Mouse (Mus musculus) frontal cortex, adult 2 months (tissue): ENCODE data around the gene Zdhhc5. TPM values are rescaled to one million over a fixed set of nuclear protein-coding genes. Genes with fewer than 3 reads are reported as not detected.
A peak's percentile ranks its signal among the peaks of the same experiment; 100 is the strongest.
"Not testable (repeated sequence)": the region's sequence is repeated elsewhere in the genome, so short reads cannot be mapped to it uniquely, and the experiment has no call there.

Experiments
- DNase-seq, 2 experiments: peaks; one replicate each; pipeline ENCODE4 v3.0.0; 2022; ENCODE audit warnings: low spot score in 1 of 2; ENCODE audit errors: extremely low spot score in 1 of 2
- polyA plus RNA-seq: library from polyadenylated mRNA; depleted of rRNA; stranded (reverse); fragments of >200 nt; gene quantifications from 2 replicates; pipeline ENCODE4 v1.2.3, GENCODE M21; 2012

The Zdhhc5 gene
- polyA plus RNA-seq, 1 experiment: 27.2 TPM

DNA sequence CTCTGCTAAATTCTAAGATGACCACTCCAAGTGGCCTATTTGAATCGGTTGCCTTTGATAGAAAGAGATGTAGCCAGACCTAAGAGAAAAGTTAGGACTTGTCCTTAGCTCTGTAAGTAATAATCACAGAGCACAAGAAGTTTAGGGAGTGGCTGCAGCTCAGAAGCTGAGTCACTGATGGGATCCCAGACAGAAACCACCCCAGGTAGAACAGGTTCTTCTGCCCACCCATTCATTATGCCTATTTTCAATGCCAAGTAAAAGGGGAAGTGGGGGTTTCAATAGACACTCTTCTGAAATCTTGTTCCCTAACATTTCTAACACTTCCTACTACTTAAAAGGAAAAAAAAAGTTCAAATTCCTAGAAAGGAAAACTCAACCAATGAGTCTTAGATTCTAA is 9.7 kb downstream of the Zdhhc5 start:
- no peak for DNase-seq

- no peak for DNase-seq
Measured at GRCm38 (mm10) chr2:84704329-84704728, 10.7 kb downstream of the Zdhhc5 start.

DNA sequence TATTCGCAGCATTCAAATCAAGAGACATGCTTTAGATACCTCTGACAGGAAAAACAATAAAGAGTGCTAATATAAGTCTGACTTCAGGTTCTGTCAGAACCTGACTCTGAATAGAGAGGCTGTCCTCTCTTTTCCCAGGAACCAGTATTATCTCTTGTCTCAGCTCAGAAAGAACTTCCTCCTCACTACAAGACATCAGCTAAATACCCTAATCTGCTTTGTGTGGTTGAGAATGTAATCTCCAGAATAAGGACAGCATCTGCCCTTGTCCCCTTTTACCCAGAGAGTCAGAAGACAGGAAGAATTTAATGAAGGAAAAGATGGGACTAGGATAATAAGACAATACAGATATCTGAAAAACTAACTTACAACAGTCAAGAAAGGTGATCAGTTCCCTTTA is 11.5 kb downstream of the Zdhhc5 start:
- no peak for DNase-seq

DNA sequence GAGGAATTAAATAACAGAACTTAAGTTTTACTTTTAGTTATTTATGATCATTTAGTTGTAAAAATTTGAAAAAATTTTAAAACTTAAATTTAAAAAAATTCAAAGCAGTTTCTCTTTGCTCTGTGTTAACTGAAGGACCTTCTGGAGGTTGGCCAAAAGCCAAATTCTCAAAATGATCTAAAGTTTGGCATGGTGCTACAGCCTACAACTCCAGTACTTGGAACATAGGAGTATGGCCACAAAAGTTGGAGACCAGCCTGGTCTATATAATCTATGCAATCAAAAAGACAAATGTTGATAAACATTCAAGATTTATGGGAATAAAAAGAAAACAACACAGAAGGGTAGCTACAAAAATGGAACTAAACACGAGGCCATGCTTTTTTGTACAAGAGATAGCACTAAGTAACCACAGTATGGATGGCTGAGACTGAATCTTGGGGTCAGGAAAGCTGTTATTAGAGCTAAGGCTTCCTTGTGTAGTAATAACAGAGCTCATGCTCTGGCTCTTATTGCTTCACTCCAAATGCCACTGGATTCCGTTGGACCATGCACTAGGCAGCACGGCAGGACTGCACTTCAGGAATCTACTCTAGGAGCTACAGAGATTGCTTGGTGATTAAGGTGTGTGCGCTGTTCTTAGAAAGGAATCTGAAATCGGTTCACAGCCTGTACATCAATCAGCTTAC is 19.8 kb downstream of the Zdhhc5 start:
- DNase-seq: no peak

DNA sequence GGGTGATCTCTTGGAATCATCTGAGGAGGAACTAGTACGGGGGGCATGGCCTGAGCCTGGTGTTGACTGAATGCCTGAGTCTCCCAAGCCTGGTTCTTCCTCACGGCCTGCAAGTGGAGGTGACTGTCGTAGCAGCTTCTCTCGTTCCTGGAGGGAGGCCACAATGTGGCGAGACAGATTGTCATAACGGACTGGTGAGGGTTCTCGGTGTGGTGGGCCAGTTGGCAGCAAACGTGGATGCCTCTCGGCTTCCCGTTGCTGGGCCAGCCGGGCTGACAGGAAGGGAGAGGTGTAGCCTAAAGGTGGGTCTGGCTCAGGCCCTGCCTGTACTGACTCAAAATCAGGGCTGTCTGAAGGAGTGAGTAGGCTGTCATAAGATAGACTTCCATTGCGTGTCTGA is 24.9 kb downstream of the Zdhhc5 start:
- DNase-seq: no peak

- DNase-seq: no peak
Measured at GRCm38 (mm10) chr2:84688080-84688844, 26.7 kb downstream of the Zdhhc5 start.

GRCm38 (mm10) chr2:84682605-84683183 is 32.3 kb downstream of the Zdhhc5 start:
- no peak for DNase-seq

DNA sequence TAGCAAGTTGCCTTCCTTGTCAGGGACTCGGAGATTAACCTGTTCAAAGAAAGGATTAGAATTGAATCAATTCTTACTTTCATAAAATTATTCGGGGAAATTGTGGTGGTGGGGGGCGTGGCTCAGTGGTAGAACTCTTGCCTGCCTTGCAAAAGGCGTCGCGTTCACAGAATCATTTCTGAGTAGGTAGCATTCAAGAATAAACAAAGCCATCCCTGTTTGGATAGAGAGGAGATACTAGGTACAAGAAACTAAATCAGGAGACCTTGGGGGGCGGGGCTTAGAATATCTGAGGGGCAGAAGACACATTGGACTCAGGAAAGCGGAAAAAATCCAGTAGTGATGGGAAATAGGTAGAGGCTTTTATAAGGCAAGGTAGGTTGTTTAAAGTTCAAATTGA is 36.0 kb downstream of the Zdhhc5 start, which contains the start of gene Tmx2:
Tmx2 (minus strand) TSS at position 125 of the 400 bp plus-strand sequence.
- no peak for DNase-seq

GRCm38 (mm10) chr2:84677968-84678880 is 36.8 kb downstream of the Zdhhc5 start, which contains the start of the genes Gm28635 and Med19:
Gene Gm28635, minus strand, starts transcription at chr2:84678041.
Gene Med19, plus strand, starts transcription at chr2:84678402.
- DNase-seq: peak; percentile 98 to 99

DNA sequence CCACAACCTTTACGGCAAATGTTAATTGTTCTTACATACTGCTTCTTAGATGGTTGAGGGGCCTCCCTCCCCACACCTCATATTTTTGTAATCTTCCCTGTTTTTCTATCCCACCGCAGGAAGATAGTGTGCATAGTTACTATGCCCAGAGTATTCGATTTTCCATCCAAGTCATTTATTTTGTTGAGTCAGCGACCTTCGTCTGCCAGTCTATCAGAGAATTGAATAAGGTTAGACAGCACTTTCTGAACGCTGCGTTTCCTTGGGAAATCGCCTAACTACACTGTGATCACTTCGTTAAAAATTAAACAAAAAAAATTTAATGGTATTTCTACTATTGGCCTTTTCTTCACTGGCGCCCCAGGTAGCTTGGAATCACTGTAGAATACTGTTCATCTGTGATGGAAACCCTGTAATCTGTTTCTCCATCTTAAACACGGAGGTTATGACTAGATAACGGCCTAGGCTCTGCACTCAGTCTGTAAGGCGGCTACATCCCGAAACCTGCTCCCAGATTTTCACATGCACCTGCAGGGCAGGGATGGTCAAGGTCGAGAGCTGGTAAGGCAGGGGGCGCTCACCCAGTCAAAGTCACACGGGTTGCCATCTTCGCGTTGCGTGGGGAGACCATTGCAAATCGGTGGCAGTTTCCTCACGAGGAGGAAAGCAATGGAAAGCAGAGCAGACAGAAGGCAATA is 37.6 kb downstream of the Zdhhc5 start:
- no peak for DNase-seq

GRCm38 (mm10) chr2:84671535-84671934 is 43.4 kb downstream of the Zdhhc5 start:
- not testable (repeated sequence) for DNase-seq

GRCm38 (mm10) chr2:84670569-84670933 is 44.4 kb downstream of the Zdhhc5 start, which contains the start of gene Selenoh:
Gene Selenoh, minus strand, starts transcription at chr2:84670770.
- DNase-seq: peak; percentile 83 to 93

- no peak for DNase-seq
Measured at GRCm38 (mm10) chr2:84669828-84670568, 45.0 kb downstream of the Zdhhc5 start.

DNA sequence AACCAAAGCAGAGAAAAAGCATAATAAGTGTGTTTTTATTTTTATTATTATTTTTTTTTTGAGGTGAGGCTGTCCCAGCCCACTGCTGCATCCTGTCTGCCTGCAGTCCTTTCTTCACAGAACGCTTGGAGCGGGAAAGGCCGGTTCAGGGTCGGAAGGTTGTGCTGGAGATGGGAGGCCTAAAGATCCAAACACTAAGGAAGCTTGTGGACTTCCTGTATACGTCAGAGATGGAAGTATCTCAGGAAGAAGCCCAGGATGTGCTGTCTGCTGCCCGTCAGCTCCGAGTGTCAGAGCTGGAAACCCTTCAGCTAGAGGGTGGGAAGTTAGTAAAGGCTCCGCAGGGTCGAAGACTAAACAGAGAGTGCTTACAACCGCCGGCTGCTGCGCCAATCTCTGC is 48.9 kb downstream of the Zdhhc5 start:
- DNase-seq: no peak

DNA sequence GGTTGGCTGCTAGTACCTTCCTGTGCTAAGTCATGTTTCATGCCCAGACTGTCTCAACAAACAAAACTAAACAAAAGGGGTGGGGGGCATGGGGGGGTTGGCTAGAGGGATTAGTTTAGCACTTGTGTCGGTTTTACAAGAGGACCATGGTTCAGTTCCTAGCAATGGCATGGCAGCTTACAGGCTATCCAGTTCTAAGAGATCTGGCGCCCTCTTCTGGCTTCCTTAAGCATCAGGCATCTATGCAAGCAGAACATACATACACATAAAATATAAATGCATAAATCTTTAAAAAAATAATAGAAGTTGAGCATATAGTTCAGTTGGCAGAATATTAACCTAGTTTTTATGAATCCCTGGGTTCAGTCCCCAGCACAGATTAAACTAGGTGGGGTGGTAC is 52.1 kb downstream of the Zdhhc5 start:
- DNase-seq: no peak

GRCm38 (mm10) chr2:84660253-84660652 is 54.7 kb downstream of the Zdhhc5 start:
- peak in 1 of 2 experiments; percentile 85 for DNase-seq

GRCm38 (mm10) chr2:84658806-84659205 is 56.2 kb downstream of the Zdhhc5 start, which contains the start of gene Btbd18:
Gene Btbd18, plus strand, starts transcription at chr2:84659079.
- DNase-seq: no peak

- DNase-seq: no peak
Measured at GRCm38 (mm10) chr2:84655864-84656263, 59.1 kb downstream of the Zdhhc5 start.

GRCm38 (mm10) chr2:84653354-84653753 is 61.6 kb downstream of the Zdhhc5 start:
- no peak for DNase-seq
